ENCODE assay signal across 8 mouse cellular contexts in the genomic region with DNA sequence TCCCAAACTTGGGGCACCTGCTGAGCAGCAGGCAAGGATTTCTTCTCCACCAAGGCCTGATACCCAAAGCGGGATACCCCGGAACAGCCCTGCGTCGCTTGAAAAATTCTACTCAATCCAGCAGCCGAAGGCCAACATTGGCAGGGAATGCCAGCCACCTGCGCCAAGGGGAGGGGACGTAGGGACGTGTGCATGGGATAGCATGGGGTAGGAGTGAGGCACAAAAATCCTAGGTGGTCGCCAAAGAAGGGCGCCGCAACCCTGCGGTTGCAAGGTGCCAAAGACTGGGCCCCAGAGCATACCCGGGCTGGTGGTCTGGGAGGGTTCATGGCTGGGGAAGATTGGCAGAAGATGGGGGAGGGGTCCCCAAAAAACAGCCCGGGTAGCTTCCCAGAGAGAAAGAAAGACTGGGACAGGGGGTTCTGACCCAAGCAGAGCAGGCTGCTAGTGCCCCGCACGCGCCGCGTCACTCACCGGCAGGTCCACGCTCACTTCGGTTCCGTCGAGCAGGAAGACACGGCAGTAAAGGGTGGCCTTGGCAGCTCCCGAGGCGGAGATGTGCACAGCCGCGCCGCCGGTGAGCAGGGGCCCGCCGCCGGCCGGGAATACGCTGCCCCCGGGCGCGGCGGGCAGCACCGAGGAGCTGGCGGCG. TPM values are rescaled to one million over a fixed set of nuclear protein-coding genes. Genes with fewer than 3 reads are reported as not detected.
DNase-seq lines count a peak whose midpoint lies in the region; ATAC-seq and TF ChIP-seq lines count a peak whose summit lies in the region.

No protein-coding gene starts in this region.

- peaks cover 2% of the 10 kb centered on the region; the same call in 1 of the 2 replicates for H3K27me3 ChIP-seq in heart, adult 2 months (ENCODE audit: control insufficient read depth, insufficient read depth, low read length)
- peaks cover 55% of the 10 kb centered on the region for H3K27me3 ChIP-seq in CH12.LX (replicated peaks)
- peaks cover 58% of the 10 kb centered on the region for H3K27me3 ChIP-seq in liver, embryonic 16.5 days (ENCODE audit: control insufficient read depth, insufficient read depth, low read depth, low read length)
- H3K27me3 ChIP-seq in stomach, embryonic 15.5 days (replicated peaks) = peaks cover 28% of the 10 kb centered on the region

- no peaks in the 10 kb centered on the region for H3K4me1 ChIP-seq in heart, adult 2 months (ENCODE audit: control insufficient read depth, insufficient read depth, low read length)
- peaks cover 5 to 11% of the 10 kb centered on the region in 2 experiments for H3K4me1 ChIP-seq in CH12.LX (ENCODE audit: control insufficient read depth in 1 of 2, insufficient read depth in 2 of 2)
- peaks cover 4% of the 10 kb centered on the region for H3K4me1 ChIP-seq in liver, embryonic 16.5 days (ENCODE audit: control insufficient read depth, low read depth, low read length)
- peaks cover 12% of the 10 kb centered on the region for H3K4me1 ChIP-seq in stomach, embryonic 15.5 days

- H3K4me3 ChIP-seq in heart, adult 2 months = peak overlapping the region; percentile 33
- H3K4me3 ChIP-seq in CH12.LX (replicated peaks in 1 of 3; ENCODE audit: low read depth in 2 of 3, low read length in 2 of 3, poor library complexity in 1 of 3) = peak overlapping the region in 2 of 3 experiments; percentile 38 to 70
- peak overlapping the region; percentile 64 for H3K4me3 ChIP-seq in liver, embryonic 16.5 days (ENCODE audit: low read depth, low read length)
- H3K4me3 ChIP-seq in stomach, embryonic 15.5 days (replicated peaks) = peak overlapping the region; percentile 68

- DNase-seq in heart, adult 2 months = peak; percentile 13 to 34
- no peak for DNase-seq in heart, postnatal 14 days
- no peak for DNase-seq in CH12.LX (ENCODE audit: extremely low read depth)
- DNase-seq in cerebellum, postnatal 14 days = peak; percentile 75 to 78
- DNase-seq in heart, postnatal 10 days = peak; percentile 26 to 31
- no peak for DNase-seq in frontal cortex, postnatal 14 days (ENCODE audit: low spot score in 2 of 2)

- in situ Hi-C loops in CH12.LX (cut with MboI; ENCODE audit: low pct_ligation_motif_present, low pct_unique_long_range_greater_than_20kb, low sequenced_read_pairs) = no loop called here

- no peak for TF ChIP-seq CTCF in heart, adult 2 months (IDR thresholded peaks at IDR 0.05)
- TF ChIP-seq CTCF in CH12.LX (conservative IDR thresholded peaks at IDR 0.05 in 1 of 2, IDR thresholded peaks at IDR 0.05 in 1 of 2; ENCODE audit: low read depth in 2 of 2, low read length in 2 of 2) = no peak

- no peaks in the 10 kb centered on the region for H3K36me3 ChIP-seq in heart, adult 2 months (ENCODE audit: control insufficient read depth, insufficient read depth, low read length)
- H3K36me3 ChIP-seq in CH12.LX (replicated peaks in 1 of 2; ENCODE audit: control insufficient read depth in 1 of 2, insufficient read depth in 1 of 2, low read length in 1 of 2) = no peaks in the 10 kb centered on the region
- H3K36me3 ChIP-seq in liver, embryonic 16.5 days (ENCODE audit: control insufficient read depth, insufficient read depth) = no peaks in the 10 kb centered on the region
- H3K36me3 ChIP-seq in stomach, embryonic 15.5 days = no peaks in the 10 kb centered on the region

- 0 out of 2 replicates have a peak, but pooled peaks have one; percentile 5 for ATAC-seq in liver, embryonic 16.5 days (ENCODE audit: low read depth)
- no peak for ATAC-seq in stomach, embryonic 15.5 days (ENCODE audit: insufficient read depth, low FRiP score, low read depth)

- peak overlapping the region; percentile 83 for H3K4me2 ChIP-seq in CH12.LX (ENCODE audit: insufficient read depth, low read depth, poor library complexity, severe bottlenecking)
- peak overlapping the region; percentile 79 for H3K4me2 ChIP-seq in liver, embryonic 16.5 days (ENCODE audit: low read depth, low read length)
- H3K4me2 ChIP-seq in stomach, embryonic 15.5 days = peak overlapping the region; percentile 94

- intact Hi-C loops in heart, adult 2 months (cut with DNase I) = loop anchor here (1.0 kb wide), 1 partner anchor 77 kb away; no protein-coding TSS in a partner anchor
- intact Hi-C loops in heart, postnatal 14 days (cut with DNase I) = loop anchor here (1.0 kb wide), 2 partner anchors 77 to 125 kb away; no protein-coding TSS in a partner anchor
- intact Hi-C loops in heart, postnatal 10 days (cut with DNase I) = loop anchor here (1.0 to 2.0 kb wide), 2 partner anchors 22 to 77 kb away; no protein-coding TSS in a partner anchor

- TF ChIP-seq POLR2A in heart, adult 2 months (IDR thresholded peaks at IDR 0.05; ENCODE audit: insufficient read depth, low read depth, low read length) = no peak
- no peak for TF ChIP-seq POLR2A in CH12.LX (IDR thresholded peaks at IDR 0.05; ENCODE audit: low read depth, low read length)

- no peak for TF ChIP-seq RAD21 in CH12.LX (IDR thresholded peaks at IDR 0.05; ENCODE audit: low read depth, low read length)

- TF ChIP-seq EP300 in heart, adult 2 months (IDR thresholded peaks at IDR 0.05; ENCODE audit: insufficient read depth, low read depth, low read length) = no peak
- no peak for TF ChIP-seq EP300 in CH12.LX (IDR thresholded peaks at IDR 0.05; ENCODE audit: low read length)

- no peaks in the 10 kb centered on the region for H3K79me2 ChIP-seq in heart, adult 2 months (replicated peaks; ENCODE audit: control insufficient read depth, insufficient read depth, low read length)
- H3K79me2 ChIP-seq in CH12.LX (replicated peaks; ENCODE audit: control insufficient read depth, extremely low read depth, insufficient read depth, poor library complexity, severe bottlenecking) = no peaks in the 10 kb centered on the region

- peak overlapping the region; percentile 33; the same call in 1 of the 2 replicates for H3K9ac ChIP-seq in heart, adult 2 months (ENCODE audit: low read depth, low read length)
- peak overlapping the region; percentile 89 for H3K9ac ChIP-seq in CH12.LX (ENCODE audit: insufficient read depth, low read depth)
- H3K9ac ChIP-seq in liver, embryonic 16.5 days (ENCODE audit: low read depth, low read length) = peak overlapping the region; percentile 43; the same call in 1 of the 2 replicates
- peak overlapping the region; percentile 56 for H3K9ac ChIP-seq in stomach, embryonic 15.5 days

- dilution Hi-C loops in CH12.LX (cut with MboI; ENCODE audit: extremely low pct_ligation_motif_present, extremely low pct_unique_long_range_greater_than_20kb, low sequenced_read_pairs) = no loop called here

- H3K9me3 ChIP-seq in CH12.LX (replicated peaks; ENCODE audit: low read length) = no peaks in the 10 kb centered on the region
- H3K9me3 ChIP-seq in liver, embryonic 16.5 days (replicated peaks; ENCODE audit: control insufficient read depth, low read length) = no peaks in the 10 kb centered on the region
- no peaks in the 10 kb centered on the region for H3K9me3 ChIP-seq in stomach, embryonic 15.5 days

- H3K27ac ChIP-seq in heart, adult 2 months = no peak overlapping the region
- H3K27ac ChIP-seq in CH12.LX (ENCODE audit: insufficient read depth, low read depth) = no peak overlapping the region
- no peak overlapping the region for H3K27ac ChIP-seq in liver, embryonic 16.5 days (ENCODE audit: low read length)
- H3K27ac ChIP-seq in stomach, embryonic 15.5 days = no peak overlapping the region; the same call in 1 of the 2 replicates

- WGBS in heart, adult 2 months = 2% methylated on average over 42 of the region's 43 CpGs
- 2% methylated on average over 41 of the region's 43 CpGs for WGBS in liver, embryonic 16.5 days (ENCODE audit: insufficient replicate concordance)
- 2% methylated on average over 37 of the region's 43 CpGs for WGBS in stomach, embryonic 15.5 days

TF ChIP-seq in CH12.LX, 34 proteins besides CTCF, POLR2A, EP300 and RAD21:
- TF ChIP-seq ZNF384 (IDR thresholded peaks at IDR 0.05; ENCODE audit: low read depth, low read length) (no peak), MEF2A (IDR thresholded peaks at IDR 0.05; ENCODE audit: borderline replicate concordance, low read depth, low read length) (no peak), NELFE (IDR thresholded peaks at IDR 0.05; ENCODE audit: low read depth, low read length) (no peak), ZKSCAN1 (IDR thresholded peaks at IDR 0.05; ENCODE audit: borderline replicate concordance, low read depth, low read length) (no peak), POLR2AphosphoS2 (IDR thresholded peaks at IDR 0.05; ENCODE audit: low read depth, low read length) (no peak), TCF12 (IDR thresholded peaks at IDR 0.05; ENCODE audit: low read depth, low read length) (no peak), MAFK (IDR thresholded peaks at IDR 0.05; ENCODE audit: insufficient replicate concordance, low read length) (no peak), ELF1 (IDR thresholded peaks at IDR 0.05; ENCODE audit: low read depth, low read length) (no peak), CHD2 (IDR thresholded peaks at IDR 0.05; ENCODE audit: low read length) (no peak), UBTF (IDR thresholded peaks at IDR 0.05; ENCODE audit: low read depth, low read length) (no peak), RCOR1 (conservative IDR thresholded peaks at IDR 0.05; ENCODE audit: low read depth, low read length) (no peak), E2F4 (IDR thresholded peaks at IDR 0.05; ENCODE audit: insufficient replicate concordance, low read depth, low read length) (no peak), CHD1 (IDR thresholded peaks at IDR 0.05; ENCODE audit: low read depth, low read length) (no peak), SIN3A (IDR thresholded peaks at IDR 0.05; ENCODE audit: low read length) (no peak), NRF1 (IDR thresholded peaks at IDR 0.05; ENCODE audit: low read depth, low read length) (no peak), KAT2A (IDR thresholded peaks at IDR 0.05; ENCODE audit: insufficient replicate concordance, low read length) (no peak), JUN (IDR thresholded peaks at IDR 0.05; ENCODE audit: insufficient read depth, low read depth, low read length) (no peak), USF2 (conservative IDR thresholded peaks at IDR 0.05; ENCODE audit: low read depth, low read length) (no peak), HCFC1 (IDR thresholded peaks at IDR 0.05; ENCODE audit: low read depth, low read length) (no peak), PAX5 (IDR thresholded peaks at IDR 0.05; ENCODE audit: low read length) (no peak)

RNA-seq across cellular contexts. Expression of gene Epb41l4b, which starts 0.7 kb away (rescaled TPM):
- total RNA-seq in heart, adult 2 months (2021) = 1 to 10 TPM; 2.6 to 3.0 TPM
- 1.9 and 2.3 TPM in 2 replicates for polyA plus RNA-seq in heart, adult 2 months (2012; rRNA removed)
- total RNA-seq in heart, postnatal 14 days (2021) = 1 to 10 TPM; 4.3 to 4.9 TPM
- total RNA-seq in CH12.LX (2012; rRNA removed) (2.1 and 4.9 TPM in 2 replicates), CH12.LX (2014; rRNA removed) (0.93 and 1.1 TPM in 2 replicates)
- 1.1 and 2.0 TPM in 2 replicates for polyA plus RNA-seq in CH12.LX (2012; ENCODE audit: insufficient read length, low read depth)
- total RNA-seq in heart, postnatal 10 days (2021) = 1 to 10 TPM; 4.3 to 6.1 TPM
- polyA plus RNA-seq in liver, embryonic 16.5 days (2015; fragmentation: Nextera tagmentation; extraction: Ambion mirVana) = 1.4 and 2.0 TPM in 2 replicates
- 11.4 and 11.6 TPM in 2 replicates for polyA plus RNA-seq in stomach, embryonic 15.5 days (2015; fragmentation: Nextera tagmentation; extraction: Ambion mirVana)

Comparison
In these comparisons a context has a peak if more than half of its experiments do, and no peak if none do; other contexts are left out.
1. DNase-seq: peak in heart, adult 2 months (2 of 2), cerebellum, postnatal 14 days (2 of 2) and heart, postnatal 10 days (2 of 2); none in heart, postnatal 14 days (0 of 2), CH12.LX (single experiment) and frontal cortex, postnatal 14 days (0 of 2).
2. H3K9ac ChIP-seq: peak in every context shown above with its lines; median percentile 89 in CH12.LX; 56 in stomach, embryonic 15.5 days; 43 in liver, embryonic 16.5 days; 33 in heart, adult 2 months.
3. Peak in every context shown above with its lines, with median percentiles within 50 percentile points of each other: H3K4me3 ChIP-seq and H3K4me2 ChIP-seq.